Comparison of ENCODE assay signal across 11 mouse cellular contexts in genomic region chr2:18906421-18907084, GRCm38 (mm10).
A peak's percentile ranks its signal among the peaks of the same experiment; 100 is the strongest.
DNase-seq lines count a peak whose midpoint lies in the region; ATAC-seq lines count a peak whose summit lies in the region.
"Had no signal": no experiment of that assay in that cellular context is flagged by ENCODE, and none has a peak within 500 bp of the region (broad histone marks: within the 10 kb centered on the region; RNA-seq: fewer than 3 reads in every experiment).

No protein-coding gene starts in this region.

- H3K36me3 ChIP-seq in hindbrain, embryonic 13.5 days, result 0 out of 2 replicates have a peak, but pooled peaks cover 4% of the 10 kb centered on the region
- H3K36me3 ChIP-seq in neural tube, embryonic 14.5 days (ENCODE audit: control insufficient read depth, insufficient read depth, low read length), result no peaks in the 10 kb centered on the region

- DNase-seq in adrenal gland, postnatal 10 days, result peak; percentile 16
- DNase-seq in adrenal gland, adult 18-20 months (ENCODE audit: low spot score in 2 of 2), result no peak
- peak; percentile 63 to 72 for DNase-seq in right cerebral cortex, postnatal 10 days (ENCODE audit: low spot score in 2 of 2)
- no peak for DNase-seq in right cerebral cortex, adult 2 months (ENCODE audit: low spot score in 2 of 2)
- no peak for DNase-seq in adrenal gland, adult 8-10 months
- DNase-seq in adrenal gland, postnatal 25 days, result no peak
- DNase-seq: adrenal gland, adult 2 months; liver, embryonic 13.5 days; thymus, adult 18-20 months had no signal

- no peak overlapping the region for H3K27ac ChIP-seq in hindbrain, embryonic 13.5 days
- no peak overlapping the region for H3K27ac ChIP-seq in neural tube, embryonic 14.5 days (ENCODE audit: low read depth, low read length)
- H3K27ac ChIP-seq: liver, embryonic 13.5 days had no signal

- H3K9me3 ChIP-seq in hindbrain, embryonic 13.5 days, result no peaks in the 10 kb centered on the region
- no peaks in the 10 kb centered on the region for H3K9me3 ChIP-seq in neural tube, embryonic 14.5 days (ENCODE audit: control insufficient read depth, low read length)
- H3K9me3 ChIP-seq: liver, embryonic 13.5 days had no signal

- no peak overlapping the region for H3K4me3 ChIP-seq in hindbrain, embryonic 13.5 days
- no peak overlapping the region for H3K4me3 ChIP-seq in neural tube, embryonic 14.5 days (ENCODE audit: low read depth, low read length)
- H3K4me3 ChIP-seq: liver, embryonic 13.5 days had no signal

- 0 out of 2 replicates have a peak, but pooled peaks cover 7% of the 10 kb centered on the region for H3K4me1 ChIP-seq in hindbrain, embryonic 13.5 days (replicated peaks)
- no peaks in the 10 kb centered on the region for H3K4me1 ChIP-seq in neural tube, embryonic 14.5 days (ENCODE audit: control insufficient read depth, insufficient read depth, low read length)

- H3K27me3 ChIP-seq in hindbrain, embryonic 13.5 days, result no peaks in the 10 kb centered on the region
- H3K27me3 ChIP-seq in neural tube, embryonic 14.5 days (ENCODE audit: control insufficient read depth, insufficient read depth, low read length), result no peaks in the 10 kb centered on the region
- H3K27me3 ChIP-seq: liver, embryonic 13.5 days had no signal

- H3K9ac ChIP-seq in hindbrain, embryonic 13.5 days, result no peak overlapping the region
- no peak overlapping the region for H3K9ac ChIP-seq in neural tube, embryonic 14.5 days (replicated peaks; ENCODE audit: low read depth, low read length)
- H3K9ac ChIP-seq: liver, embryonic 13.5 days had no signal

- WGBS in hindbrain, embryonic 13.5 days, result 34% methylated on average over 2 of the region's 2 CpGs
- WGBS in neural tube, embryonic 14.5 days, result 40% methylated on average over 2 of the region's 2 CpGs

- ATAC-seq in hindbrain, embryonic 13.5 days (ENCODE audit: low FRiP score), result peak; percentile 75; the same call in 1 of the 2 replicates
- ATAC-seq in neural tube, embryonic 14.5 days (ENCODE audit: low read depth), result peak; percentile 81

- H3K4me2 ChIP-seq in hindbrain, embryonic 13.5 days, result no peak overlapping the region
- H3K4me2 ChIP-seq in neural tube, embryonic 14.5 days (ENCODE audit: low read depth, low read length), result no peak overlapping the region
- H3K4me2 ChIP-seq: liver, embryonic 13.5 days had no signal

Comparison
In these comparisons a context has a peak if more than half of its experiments do, and no peak if none do; other contexts are left out.
1. DNase-seq: peak in adrenal gland, postnatal 10 days (single experiment) and right cerebral cortex, postnatal 10 days (2 of 2); none in adrenal gland, adult 18-20 months (0 of 2), right cerebral cortex, adult 2 months (0 of 2), adrenal gland, adult 8-10 months (single experiment) and adrenal gland, postnatal 25 days (single experiment).